Mouse (Mus musculus): ENCODE measurements at regions not wholly inside any gene's neighbourhood (a gene's known extent, or its start where the extent isn't known, plus 50 kb on each side); places are given as distances from the start of the nearest gene placed in this dataset.

- intact Hi-C loops (cut with DNase I) = no loop called here
Observed at GRCm38 (mm10) chr2:105454353-105454752, 55.2 kb upstream of the Rcn1 start.

GRCm38 (mm10) chr2:105454836-105455235 lies 55.7 kb upstream of the Rcn1 start:
- no peak for DNase-seq

More at GRCm38 (mm10) chr2:105454353-105454752, 55.2 kb upstream of the Rcn1 start:
- no peak for DNase-seq

GRCm38 (mm10) chr2:105458643-105459042 lies 59.5 kb upstream of the Rcn1 start:
- intact Hi-C loops (cut with DNase I) = no loop called here
- DNase-seq = no peak

More at GRCm38 (mm10) chr2:105454836-105455235, 55.7 kb upstream of the Rcn1 start:
- intact Hi-C loops (cut with DNase I) = no loop called here

GRCm38 (mm10) chr2:105459512-105459911 lies 60.4 kb upstream of the Rcn1 start:
- intact Hi-C loops (cut with DNase I) = no loop called here

GRCm38 (mm10) chr2:105465630-105466029 lies 66.5 kb upstream of the Rcn1 start:
- DNase-seq = no peak
- intact Hi-C loops (cut with DNase I) = loop anchor here (5.0 kb wide), 1 partner anchor 617 kb away; no protein-coding TSS in a partner anchor

More at GRCm38 (mm10) chr2:105459512-105459911, 60.4 kb upstream of the Rcn1 start:
- no peak for DNase-seq

- intact Hi-C loops (cut with DNase I) = loop anchor here (5.0 kb wide), 1 partner anchor 613 kb away; no protein-coding TSS in a partner anchor
- peak; percentile 33 to 47 for DNase-seq
Observed at GRCm38 (mm10) chr2:105468930-105469329, 69.8 kb upstream of the Rcn1 start.

GRCm38 (mm10) chr2:105476028-105476677 lies 77.0 kb upstream of the Rcn1 start:
- intact Hi-C loops (cut with DNase I) = loop anchor here (10.0 kb wide), 1 partner anchor 719 kb away; no protein-coding TSS in a partner anchor
- DNase-seq = no peak

GRCm38 (mm10) chr2:105481990-105482592 lies 83.0 kb upstream of the Rcn1 start:
- intact Hi-C loops (cut with DNase I) = no loop called here
- no peak for DNase-seq

- no peak for DNase-seq
- intact Hi-C loops (cut with DNase I) = no loop called here
Observed at GRCm38 (mm10) chr2:105484496-105484895, 85.4 kb upstream of the Rcn1 start.

- no peak for DNase-seq
- intact Hi-C loops (cut with DNase I) = no loop called here
Observed at GRCm38 (mm10) chr2:105485286-105485685, 86.2 kb upstream of the Rcn1 start.

- intact Hi-C loops (cut with DNase I) = no loop called here
Observed at GRCm38 (mm10) chr2:105495796-105496195, 96.7 kb upstream of the Rcn1 start.

GRCm38 (mm10) chr2:105504197-105504596 lies 105.1 kb upstream of the Rcn1 start:
- intact Hi-C loops (cut with DNase I) = no loop called here
- DNase-seq = no peak

More at GRCm38 (mm10) chr2:105495796-105496195, 96.7 kb upstream of the Rcn1 start:
- peak in 1 of 2 experiments; percentile 11 for DNase-seq

GRCm38 (mm10) chr2:105505554-105505953 lies 106.4 kb upstream of the Rcn1 start:
- intact Hi-C loops (cut with DNase I) = no loop called here
- DNase-seq = no peak

GRCm38 (mm10) chr2:105507160-105507559 lies 108.0 kb upstream of the Rcn1 start:
- DNase-seq = no peak
- intact Hi-C loops (cut with DNase I) = no loop called here

GRCm38 (mm10) chr2:105510816-105511215 lies 111.7 kb upstream of the Rcn1 start:
- DNase-seq = no peak
- intact Hi-C loops (cut with DNase I) = no loop called here

- DNase-seq = no peak
- intact Hi-C loops (cut with DNase I) = no loop called here
Observed at GRCm38 (mm10) chr2:105511690-105512089, 112.6 kb upstream of the Rcn1 start.

- no peak for DNase-seq
Observed at GRCm38 (mm10) chr2:105514226-105514625, 115.1 kb upstream of the Rcn1 start.

GRCm38 (mm10) chr2:105514881-105515280 lies 115.8 kb upstream of the Rcn1 start:
- no peak for DNase-seq
- intact Hi-C loops (cut with DNase I) = no loop called here

More at GRCm38 (mm10) chr2:105514226-105514625, 115.1 kb upstream of the Rcn1 start:
- intact Hi-C loops (cut with DNase I) = no loop called here

- DNase-seq = no peak
- intact Hi-C loops (cut with DNase I) = no loop called here
Observed at GRCm38 (mm10) chr2:105515326-105515725, 116.2 kb upstream of the Rcn1 start.

- intact Hi-C loops (cut with DNase I) = no loop called here
- DNase-seq = no peak
Observed at GRCm38 (mm10) chr2:105516267-105517133, 117.4 kb upstream of the Rcn1 start.

GRCm38 (mm10) chr2:105521841-105522240 lies 122.7 kb upstream of the Rcn1 start:
- intact Hi-C loops (cut with DNase I) = loop anchor here (5.0 kb wide), 1 partner anchor 560 kb away; no protein-coding TSS in a partner anchor
- DNase-seq = no peak

Measured in heart, postnatal 14 days (tissue).